Mouse (Mus musculus) myocyte (in vitro differentiated cells): ENCODE results near the gene Fgf18.

ENCODE experiments used
- CEBPB ChIP-seq: IDR thresholded peaks from 2 replicates; pipeline ENCODE4 v1.6.1; 2011; ENCODE audit warnings: mild to moderate bottlenecking, moderate library complexity; ENCODE audit not compliant: poor library complexity, insufficient read depth, severe bottlenecking
- E2F4 ChIP-seq: IDR thresholded peaks from one replicate; pipeline ENCODE4 v1.6.1; 2011; ENCODE audit warnings: mild to moderate bottlenecking, control low read depth, moderate library complexity; ENCODE audit not compliant: insufficient read depth
- MAX ChIP-seq: IDR thresholded peaks from one replicate; pipeline ENCODE4 v1.6.1; 2011; ENCODE audit warnings: low read depth, mild to moderate bottlenecking, control low read depth
- MYOD1 ChIP-seq, 3 experiments: IDR thresholded peaks; one replicate each; pipeline ENCODE4 v1.6.1; 2011; ENCODE audit warnings: control low read depth in 2 of 3, low read depth in 2 of 3, mild to moderate bottlenecking in 2 of 3, moderate library complexity in 1 of 3; ENCODE audit not compliant: insufficient read length in 2 of 3, control insufficient read depth in 1 of 3
- MYOG ChIP-seq, 3 experiments: IDR thresholded peaks; one replicate each; pipeline ENCODE4 v1.6.1; 2011; ENCODE audit warnings: control low read depth in 2 of 3, low read depth in 2 of 3, mild to moderate bottlenecking in 2 of 3; ENCODE audit not compliant: insufficient read length in 2 of 3, control insufficient read depth in 1 of 3, insufficient read depth in 1 of 3
- POLR2A ChIP-seq: IDR thresholded peaks from one replicate; pipeline ENCODE4 v1.6.1; 2011; ENCODE audit warnings: low read depth, mild to moderate bottlenecking, control low read depth, moderate library complexity; ENCODE audit not compliant: insufficient read length
- POLR2AphosphoS2 ChIP-seq: IDR thresholded peaks from one replicate; pipeline ENCODE4 v1.6.1; 2011; ENCODE audit warnings: low read depth, control low read depth; ENCODE audit not compliant: insufficient read length
- SRF ChIP-seq: IDR thresholded peaks from one replicate; pipeline ENCODE4 v1.6.1; 2011; ENCODE audit warnings: low read depth; ENCODE audit not compliant: control insufficient read depth, insufficient read length
- TCF12 ChIP-seq: IDR thresholded peaks from one replicate; pipeline ENCODE4 v1.6.1; 2011; ENCODE audit warnings: mild to moderate bottlenecking, control low read depth; ENCODE audit not compliant: poor library complexity, insufficient read depth, severe bottlenecking
- TCF3 ChIP-seq: IDR thresholded peaks from one replicate; pipeline ENCODE4 v1.6.1; 2011; ENCODE audit warnings: low read depth, control low read depth; ENCODE audit not compliant: insufficient read length
- USF1 ChIP-seq: IDR thresholded peaks from one replicate; pipeline ENCODE4 v1.6.1; 2011; ENCODE audit warnings: low read depth, mild to moderate bottlenecking, control low read depth, moderate library complexity

DNA sequence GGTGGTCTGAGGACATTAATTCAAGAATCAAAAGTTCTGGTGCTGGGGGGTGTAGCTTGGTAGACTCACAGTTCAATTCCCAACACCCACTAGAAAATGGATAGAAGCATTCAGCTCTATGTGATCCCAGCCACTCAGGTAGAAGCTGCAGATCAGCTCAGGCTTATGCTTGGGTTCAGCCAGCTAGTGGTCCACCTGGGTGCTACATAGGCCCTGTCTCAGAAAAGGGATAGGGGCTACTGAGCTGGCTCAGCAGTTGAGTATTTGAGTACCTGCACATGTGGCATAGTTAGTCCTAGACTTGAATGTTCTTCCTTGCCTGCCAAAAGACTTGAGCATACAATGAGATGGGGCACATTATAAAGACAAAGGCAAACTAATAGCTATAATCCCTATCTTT is 2.3 kb upstream of the Fgf18 start:
- TF ChIP-seq POLR2A (no peak), MAX (no peak), CEBPB (no peak), TCF12 (no peak), MYOD1 (IDR thresholded peaks at IDR 0.05; ENCODE audit: control insufficient read depth in 1 of 3, insufficient read length in 2 of 3, low read depth in 2 of 3) (no peak), MYOG (IDR thresholded peaks at IDR 0.05; ENCODE audit: control insufficient read depth in 1 of 3, insufficient read depth in 1 of 3, insufficient read length in 2 of 3, low read depth in 2 of 3) (no peak), E2F4 (no peak), SRF (no peak), USF1 (no peak), POLR2AphosphoS2 (peak; percentile 40), TCF3 (no peak)
